Mouse (Mus musculus): ENCODE data around the gene Tmem30a.

Tmem30a gene

GRCm38 (mm10) chr9:79823856-79824255 lies 30.5 kb upstream of the Tmem30a start:
- Histone ChIP-seq H3K36me3 (ENCODE audit: insufficient read depth, low read length) (no peaks in the 10 kb centered on the region), H3K4me3 (replicated peaks; ENCODE audit: low read length) (no peak overlapping the region)
- TF ChIP-seq CTCF (conservative IDR thresholded peaks at IDR 0.05; ENCODE audit: low read length) (no peak), NANOG (IDR thresholded peaks at IDR 0.05; ENCODE audit: borderline replicate concordance, low read length) (no peak), POU5F1 (IDR thresholded peaks at IDR 0.05; ENCODE audit: borderline replicate concordance, low read length) (no peak)

GRCm38 (mm10) chr9:79823438-79823837 lies 30.1 kb upstream of the Tmem30a start:
- no peak overlapping the region for H3K4me3 ChIP-seq (replicated peaks; ENCODE audit: low read length)
- no peaks in the 10 kb centered on the region for H3K36me3 ChIP-seq (ENCODE audit: insufficient read depth, low read length)
- no peak for TF ChIP-seq CTCF (conservative IDR thresholded peaks at IDR 0.05; ENCODE audit: low read length)
- TF ChIP-seq POU5F1 (IDR thresholded peaks at IDR 0.05; ENCODE audit: borderline replicate concordance, low read length), result no peak
- TF ChIP-seq NANOG (IDR thresholded peaks at IDR 0.05; ENCODE audit: borderline replicate concordance, low read length), result no peak
- peaks cover 17% of the 10 kb centered on the region for H3K27me3 ChIP-seq (ENCODE audit: insufficient read depth, low read length)
- H3K9me3 ChIP-seq (ENCODE audit: low read length), result no peaks in the 10 kb centered on the region; the same call in 1 of the 2 replicates
- H3K4me1 ChIP-seq (replicated peaks; ENCODE audit: low read depth, low read length), result no peaks in the 10 kb centered on the region

More at GRCm38 (mm10) chr9:79823856-79824255, 30.5 kb upstream of the Tmem30a start:
- H3K27me3 ChIP-seq (ENCODE audit: insufficient read depth, low read length), result peaks cover 16% of the 10 kb centered on the region
- H3K4me1 ChIP-seq (replicated peaks; ENCODE audit: low read depth, low read length), result no peaks in the 10 kb centered on the region
- no peaks in the 10 kb centered on the region; the same call in 1 of the 2 replicates for H3K9me3 ChIP-seq (ENCODE audit: low read length)

- Histone ChIP-seq H3K4me1 (replicated peaks; ENCODE audit: low read depth, low read length) (no peaks in the 10 kb centered on the region), H3K9me3 (ENCODE audit: low read length) (no peaks in the 10 kb centered on the region; the same call in 1 of the 2 replicates), H3K4me3 (replicated peaks; ENCODE audit: low read length) (no peak overlapping the region), H3K36me3 (ENCODE audit: insufficient read depth, low read length) (no peaks in the 10 kb centered on the region), H3K27me3 (ENCODE audit: insufficient read depth, low read length) (peaks cover 21% of the 10 kb centered on the region)
- TF ChIP-seq NANOG (IDR thresholded peaks at IDR 0.05; ENCODE audit: borderline replicate concordance, low read length), result no peak
- TF ChIP-seq POU5F1 (IDR thresholded peaks at IDR 0.05; ENCODE audit: borderline replicate concordance, low read length), result no peak
- no peak for TF ChIP-seq CTCF (conservative IDR thresholded peaks at IDR 0.05; ENCODE audit: low read length)
These were observed 23.2 kb upstream of the Tmem30a start for GRCm38 (mm10) chr9:79816464-79816863.

GRCm38 (mm10) chr9:79816013-79816412 lies 22.7 kb upstream of the Tmem30a start:
- Histone ChIP-seq H3K4me1 (replicated peaks; ENCODE audit: low read depth, low read length) (no peaks in the 10 kb centered on the region), H3K9me3 (ENCODE audit: low read length) (no peaks in the 10 kb centered on the region; the same call in 1 of the 2 replicates), H3K27me3 (ENCODE audit: insufficient read depth, low read length) (peaks cover 21% of the 10 kb centered on the region), H3K4me3 (replicated peaks; ENCODE audit: low read length) (no peak overlapping the region), H3K36me3 (ENCODE audit: insufficient read depth, low read length) (no peaks in the 10 kb centered on the region)
- TF ChIP-seq POU5F1 (IDR thresholded peaks at IDR 0.05; ENCODE audit: borderline replicate concordance, low read length) (no peak), NANOG (IDR thresholded peaks at IDR 0.05; ENCODE audit: borderline replicate concordance, low read length) (no peak), CTCF (conservative IDR thresholded peaks at IDR 0.05; ENCODE audit: low read length) (no peak)

GRCm38 (mm10) chr9:79814592-79814991 lies 21.3 kb upstream of the Tmem30a start:
- TF ChIP-seq CTCF (conservative IDR thresholded peaks at IDR 0.05; ENCODE audit: low read length) (no peak), NANOG (IDR thresholded peaks at IDR 0.05; ENCODE audit: borderline replicate concordance, low read length) (no peak), POU5F1 (IDR thresholded peaks at IDR 0.05; ENCODE audit: borderline replicate concordance, low read length) (no peak)

GRCm38 (mm10) chr9:79810969-79811902 lies 17.9 kb upstream of the Tmem30a start:
- Histone ChIP-seq H3K4me3 (replicated peaks; ENCODE audit: low read length) (no peak overlapping the region), H3K27me3 (ENCODE audit: insufficient read depth, low read length) (peaks cover 3% of the 10 kb centered on the region; the same call in 1 of the 2 replicates), H3K9me3 (ENCODE audit: low read length) (no peaks in the 10 kb centered on the region), H3K4me1 (replicated peaks; ENCODE audit: low read depth, low read length) (peaks cover 5% of the 10 kb centered on the region), H3K36me3 (ENCODE audit: insufficient read depth, low read length) (no peaks in the 10 kb centered on the region)
- TF ChIP-seq CTCF (conservative IDR thresholded peaks at IDR 0.05; ENCODE audit: low read length) (no peak), POU5F1 (IDR thresholded peaks at IDR 0.05; ENCODE audit: borderline replicate concordance, low read length) (no peak), NANOG (IDR thresholded peaks at IDR 0.05; ENCODE audit: borderline replicate concordance, low read length) (no peak)

More at GRCm38 (mm10) chr9:79814592-79814991, 21.3 kb upstream of the Tmem30a start:
- H3K36me3 ChIP-seq (ENCODE audit: insufficient read depth, low read length), result no peaks in the 10 kb centered on the region
- peaks cover 16% of the 10 kb centered on the region for H3K27me3 ChIP-seq (ENCODE audit: insufficient read depth, low read length)
- no peaks in the 10 kb centered on the region for H3K4me1 ChIP-seq (replicated peaks; ENCODE audit: low read depth, low read length)
- no peaks in the 10 kb centered on the region; the same call in 1 of the 2 replicates for H3K9me3 ChIP-seq (ENCODE audit: low read length)
- no peak overlapping the region for H3K4me3 ChIP-seq (replicated peaks; ENCODE audit: low read length)

GRCm38 (mm10) chr9:79810534-79810933 lies 17.2 kb upstream of the Tmem30a start:
- Histone ChIP-seq H3K9me3 (ENCODE audit: low read length) (no peaks in the 10 kb centered on the region), H3K36me3 (ENCODE audit: insufficient read depth, low read length) (no peaks in the 10 kb centered on the region), H3K27me3 (ENCODE audit: insufficient read depth, low read length) (peaks cover 3% of the 10 kb centered on the region; the same call in 1 of the 2 replicates), H3K4me1 (replicated peaks; ENCODE audit: low read depth, low read length) (peaks cover 5% of the 10 kb centered on the region), H3K4me3 (replicated peaks; ENCODE audit: low read length) (no peak overlapping the region)
- no peak for TF ChIP-seq POU5F1 (IDR thresholded peaks at IDR 0.05; ENCODE audit: borderline replicate concordance, low read length)
- TF ChIP-seq CTCF (conservative IDR thresholded peaks at IDR 0.05; ENCODE audit: low read length), result no peak
- TF ChIP-seq NANOG (IDR thresholded peaks at IDR 0.05; ENCODE audit: borderline replicate concordance, low read length), result no peak

- TF ChIP-seq NANOG (IDR thresholded peaks at IDR 0.05; ENCODE audit: borderline replicate concordance, low read length), result no peak
- no peak for TF ChIP-seq CTCF (conservative IDR thresholded peaks at IDR 0.05; ENCODE audit: low read length)
- TF ChIP-seq POU5F1 (IDR thresholded peaks at IDR 0.05; ENCODE audit: borderline replicate concordance, low read length), result no peak
- Histone ChIP-seq H3K4me1 (replicated peaks; ENCODE audit: low read depth, low read length) (peaks cover 5% of the 10 kb centered on the region), H3K9me3 (ENCODE audit: low read length) (no peaks in the 10 kb centered on the region), H3K36me3 (ENCODE audit: insufficient read depth, low read length) (no peaks in the 10 kb centered on the region), H3K4me3 (replicated peaks; ENCODE audit: low read length) (no peak overlapping the region), H3K27me3 (ENCODE audit: insufficient read depth, low read length) (peaks cover 3% of the 10 kb centered on the region; the same call in 1 of the 2 replicates)
These were observed 16.1 kb upstream of the Tmem30a start for GRCm38 (mm10) chr9:79809411-79809810.
